In the genomic region with DNA sequence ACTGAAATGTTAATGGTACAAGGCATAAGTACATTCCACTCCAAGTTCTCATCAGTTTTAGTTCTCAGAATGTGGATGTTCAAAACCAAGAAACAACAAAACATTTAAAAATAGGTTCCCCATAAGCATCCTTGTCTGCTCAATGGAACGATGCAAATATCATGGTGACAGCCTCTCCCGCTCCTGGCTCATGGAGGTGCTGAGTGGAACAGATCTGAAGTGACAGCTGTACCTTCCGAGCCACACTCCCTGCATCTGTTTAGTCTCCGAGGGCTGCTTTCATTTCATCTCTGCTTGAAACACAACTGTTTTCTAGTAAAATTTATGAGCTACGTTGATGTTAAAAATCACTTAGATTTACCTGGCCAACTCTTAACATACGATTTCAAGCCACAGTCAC, we compare ENCODE assay signal across 10 mouse cellular contexts.
DNase-seq lines count a peak whose midpoint lies in the region; ATAC-seq and TF ChIP-seq lines count a peak whose summit lies in the region.
"Had no signal": no experiment of that assay in that cellular context is flagged by ENCODE, and none has a peak within 500 bp of the region (broad histone marks: within the 10 kb centered on the region; RNA-seq: fewer than 3 reads in every experiment).

No protein-coding gene starts in this region.

- no peak overlapping the region for H3K4me2 ChIP-seq in hindbrain, embryonic 12.5 days (replicated peaks)
- no peak overlapping the region for H3K4me2 ChIP-seq in hindbrain, embryonic 11.5 days (replicated peaks; ENCODE audit: low read depth, low read length)
- H3K4me2 ChIP-seq in myocyte (ENCODE audit: low read depth), result peak overlapping the region; percentile 64

- no peak overlapping the region for H3K4me3 ChIP-seq in hindbrain, embryonic 12.5 days
- no peak overlapping the region for H3K4me3 ChIP-seq in hindbrain, embryonic 11.5 days (ENCODE audit: low read depth, low read length)
- no peak overlapping the region for H3K4me3 ChIP-seq in myocyte

- peak overlapping the region; percentile 63; the same call in 1 of the 2 replicates for H3K27ac ChIP-seq in hindbrain, embryonic 12.5 days
- H3K27ac ChIP-seq in hindbrain, embryonic 11.5 days (ENCODE audit: low read depth, low read length), result no peak overlapping the region

- WGBS in hindbrain, embryonic 12.5 days, result 61% methylated on average over 6 of the region's 6 CpGs
- WGBS in hindbrain, embryonic 11.5 days, result 76% methylated on average over 6 of the region's 6 CpGs

- peaks cover 2% of the 10 kb centered on the region; the same call in 1 of the 2 replicates for H3K4me1 ChIP-seq in hindbrain, embryonic 12.5 days
- H3K4me1 ChIP-seq in hindbrain, embryonic 11.5 days (replicated peaks; ENCODE audit: control insufficient read depth, insufficient read depth, low read length), result no peaks in the 10 kb centered on the region

- H3K79me2 ChIP-seq in myocyte (ENCODE audit: control insufficient read depth, insufficient read depth), result no peaks in the 10 kb centered on the region

- H3K9ac ChIP-seq in hindbrain, embryonic 12.5 days, result no peak overlapping the region
- no peak overlapping the region for H3K9ac ChIP-seq in hindbrain, embryonic 11.5 days (ENCODE audit: low read depth, low read length)

- no peaks in the 10 kb centered on the region for H3K9me3 ChIP-seq in hindbrain, embryonic 12.5 days (replicated peaks)
- H3K9me3 ChIP-seq in hindbrain, embryonic 11.5 days (ENCODE audit: control insufficient read depth, low read length), result no peaks in the 10 kb centered on the region

- no peak overlapping the region for H3ac ChIP-seq in myocyte (ENCODE audit: control insufficient read depth, insufficient read length)

- DNase-seq in hindbrain, embryonic 11.5 days (ENCODE audit: low spot score), result no peak
- peak; percentile 50 to 59 for DNase-seq in cerebellum, postnatal 36 days
- no peak for DNase-seq in kidney, adult 9 months
- DNase-seq in gastrocnemius, postnatal 4 days (ENCODE audit: low spot score in 2 of 2), result no peak
- DNase-seq: adrenal gland, postnatal 10 days; thymus, postnatal 36 days had no signal

- peak; percentile 71; the same call in 1 of the 2 replicates for ATAC-seq in hindbrain, embryonic 12.5 days (ENCODE audit: low FRiP score)
- ATAC-seq in hindbrain, embryonic 11.5 days (ENCODE audit: low FRiP score), result no peak
- peak; percentile 97 for ATAC-seq in cerebellum, adult (ENCODE audit: insufficient number of reproducible peaks, low FRiP score, low TSS enrichment)
- ATAC-seq: intestine, postnatal 0 days had no signal

- H3K36me3 ChIP-seq in hindbrain, embryonic 12.5 days, result no peaks in the 10 kb centered on the region
- H3K36me3 ChIP-seq in hindbrain, embryonic 11.5 days (ENCODE audit: control insufficient read depth, insufficient read depth, low read length), result no peaks in the 10 kb centered on the region
- H3K36me3 ChIP-seq in myocyte (ENCODE audit: control insufficient read depth, insufficient read depth), result no peaks in the 10 kb centered on the region

- no peak for TF ChIP-seq POLR2A in myocyte (IDR thresholded peaks at IDR 0.05; ENCODE audit: insufficient read length, low read depth)

- H3K27me3 ChIP-seq in hindbrain, embryonic 12.5 days, result no peaks in the 10 kb centered on the region
- H3K27me3 ChIP-seq in hindbrain, embryonic 11.5 days (ENCODE audit: control insufficient read depth, insufficient read depth, low read length), result no peaks in the 10 kb centered on the region
- H3K27me3 ChIP-seq in myocyte (ENCODE audit: control insufficient read depth, insufficient read depth, insufficient read length), result no peaks in the 10 kb centered on the region

TF ChIP-seq in myocyte, 11 proteins besides CTCF, POLR2A, EP300 and RAD21:
- TF ChIP-seq SRF (IDR thresholded peaks at IDR 0.05; ENCODE audit: control insufficient read depth, insufficient read length, low read depth), result no peak
- TF ChIP-seq MYOD1 (IDR thresholded peaks at IDR 0.05; ENCODE audit: control insufficient read depth in 1 of 3, insufficient read length in 2 of 3, low read depth in 2 of 3), result peak in 2 of 3 experiments; percentile 77 to 89
TF ChIP-seq in myocyte: peak in this region for 1.

Comparison
In these comparisons a context has a peak if more than half of its experiments do, and no peak if none do; other contexts are left out.
1. DNase-seq: peak in cerebellum, postnatal 36 days (2 of 2); none in hindbrain, embryonic 11.5 days (single experiment), kidney, adult 9 months (single experiment) and gastrocnemius, postnatal 4 days (0 of 2).